Mouse (Mus musculus): Measurements from ENCODE around the gene Spi1. TPM values are rescaled to one million over a fixed set of nuclear protein-coding genes. Genes with fewer than 3 reads are reported as not detected.
"Not testable (repeated sequence)": the region's sequence is repeated elsewhere in the genome, so short reads cannot be mapped to it uniquely, and the experiment has no call there.

The Spi1 gene
- polyA plus RNA-seq (2012; rRNA removed): 3.3 and 4.1 TPM in 2 replicates

DNA sequence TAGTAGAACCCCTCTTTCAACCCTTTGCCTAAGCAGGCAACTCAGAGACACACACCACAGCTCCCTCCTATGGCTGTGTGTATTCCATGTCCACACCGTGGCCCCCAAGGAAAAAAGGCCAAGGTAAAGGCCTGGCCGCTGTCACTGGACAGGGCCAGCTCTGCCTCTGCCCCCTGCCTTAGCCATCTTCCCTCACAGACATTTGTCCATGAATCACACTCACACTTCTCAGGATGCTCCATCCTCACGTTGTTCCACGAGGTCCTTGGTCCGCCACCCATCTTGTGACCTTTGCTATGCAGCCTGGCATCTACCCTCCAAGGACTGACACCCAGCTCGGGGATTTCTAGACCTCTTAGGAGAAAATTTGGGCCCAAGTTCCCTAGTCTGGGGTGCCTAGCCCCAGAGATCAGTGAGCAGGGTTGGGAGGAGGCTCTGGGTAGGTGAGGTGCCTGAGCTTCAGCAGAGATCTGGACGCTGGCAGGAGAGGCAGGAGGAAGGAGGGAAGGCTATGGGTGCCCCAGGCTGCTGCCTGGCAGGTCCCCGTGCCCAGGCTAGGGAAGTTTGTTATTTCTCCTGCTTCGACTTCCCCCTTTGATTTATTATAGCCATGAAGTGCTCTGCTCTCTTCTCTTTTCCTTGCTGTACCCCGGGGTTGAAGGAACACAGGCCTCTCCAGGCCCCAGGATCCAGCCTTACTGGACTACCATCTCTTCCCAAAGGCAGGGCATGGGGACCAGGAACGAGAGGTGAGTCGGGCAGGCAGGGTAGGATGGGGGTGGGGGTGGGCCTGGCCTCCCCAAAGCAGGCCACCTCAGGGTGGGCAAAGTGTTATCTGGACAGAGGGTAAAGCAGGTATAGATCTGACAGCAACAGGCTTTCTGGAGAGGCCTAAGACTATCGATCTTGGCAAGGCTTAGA lies at the start of gene Spi1:
Gene Spi1, plus strand, starts transcription at position 616 of the 921 bp plus-strand sequence.
- TF ChIP-seq CTCF (IDR thresholded peaks at IDR 0.05; ENCODE audit: borderline replicate concordance, insufficient read depth, low read depth, low read length) (no peak), POLR2A (IDR thresholded peaks at IDR 0.05; ENCODE audit: borderline replicate concordance, insufficient read depth, low read length) (no peak)
- DNase-seq: no peak
- no peaks in the 10 kb centered on the region for H3K27me3 ChIP-seq (ENCODE audit: control insufficient read depth, insufficient read depth, low read length)
- WGBS: 83% methylated on average over 13 of the region's 13 CpGs
- H3K27ac ChIP-seq (ENCODE audit: insufficient read depth, low read length): no peak within 1 kb of the TSS
- H3K4me1 ChIP-seq (ENCODE audit: control insufficient read depth, insufficient read depth, low read length): peaks cover 3% of the 10 kb centered on the region; the same call in 1 of the 2 replicates
- no peak within 1 kb of the TSS for H3K4me3 ChIP-seq (replicated peaks; ENCODE audit: insufficient read depth, low read depth, low read length)

GRCm38 (mm10) chr2:91033000-91033399 lies 49.2 kb upstream of the Spi1 start:
- DNase-seq: no peak
- H3K27ac ChIP-seq (ENCODE audit: insufficient read depth, low read length): no peak overlapping the region
- H3K4me3 ChIP-seq (replicated peaks; ENCODE audit: insufficient read depth, low read depth, low read length): no peak overlapping the region
- WGBS: 22% methylated on average over 3 of the region's 3 CpGs
- no peaks in the 10 kb centered on the region for H3K4me1 ChIP-seq (ENCODE audit: control insufficient read depth, insufficient read depth, low read length)
- TF ChIP-seq POLR2A (IDR thresholded peaks at IDR 0.05; ENCODE audit: borderline replicate concordance, insufficient read depth, low read length): no peak
- TF ChIP-seq CTCF (IDR thresholded peaks at IDR 0.05; ENCODE audit: borderline replicate concordance, insufficient read depth, low read depth, low read length): peak; percentile 23; the same call in 1 of the 2 replicates
- H3K27me3 ChIP-seq (ENCODE audit: control insufficient read depth, insufficient read depth, low read length): no peaks in the 10 kb centered on the region

GRCm38 (mm10) chr2:91035385-91035784 lies 46.8 kb upstream of the Spi1 start, which contains the start of gene Rapsn:
Rapsn (plus strand) TSS chr2:91035620.
- Histone ChIP-seq H3K4me3 (replicated peaks; ENCODE audit: insufficient read depth, low read depth, low read length) (no peak within 1 kb of the TSS), H3K4me1 (ENCODE audit: control insufficient read depth, insufficient read depth, low read length) (no peaks in the 10 kb centered on the region), H3K27me3 (ENCODE audit: control insufficient read depth, insufficient read depth, low read length) (no peaks in the 10 kb centered on the region), H3K27ac (ENCODE audit: insufficient read depth, low read length) (no peak within 1 kb of the TSS)
- DNase-seq: no peak
- WGBS: 55% methylated on average over 9 of the region's 9 CpGs
- TF ChIP-seq POLR2A (IDR thresholded peaks at IDR 0.05; ENCODE audit: borderline replicate concordance, insufficient read depth, low read length) (no peak), CTCF (IDR thresholded peaks at IDR 0.05; ENCODE audit: borderline replicate concordance, insufficient read depth, low read depth, low read length) (no peak)

- H3K4me1 ChIP-seq (ENCODE audit: control insufficient read depth, insufficient read depth, low read length): 0 out of 2 replicates have a peak, but pooled peaks cover 3% of the 10 kb centered on the region
- TF ChIP-seq CTCF (IDR thresholded peaks at IDR 0.05; ENCODE audit: borderline replicate concordance, insufficient read depth, low read depth, low read length) (no peak), POLR2A (IDR thresholded peaks at IDR 0.05; ENCODE audit: borderline replicate concordance, insufficient read depth, low read length) (no peak)
These were observed 40.4 kb upstream of the Spi1 start for GRCm38 (mm10) chr2:91041786-91042185.

DNA sequence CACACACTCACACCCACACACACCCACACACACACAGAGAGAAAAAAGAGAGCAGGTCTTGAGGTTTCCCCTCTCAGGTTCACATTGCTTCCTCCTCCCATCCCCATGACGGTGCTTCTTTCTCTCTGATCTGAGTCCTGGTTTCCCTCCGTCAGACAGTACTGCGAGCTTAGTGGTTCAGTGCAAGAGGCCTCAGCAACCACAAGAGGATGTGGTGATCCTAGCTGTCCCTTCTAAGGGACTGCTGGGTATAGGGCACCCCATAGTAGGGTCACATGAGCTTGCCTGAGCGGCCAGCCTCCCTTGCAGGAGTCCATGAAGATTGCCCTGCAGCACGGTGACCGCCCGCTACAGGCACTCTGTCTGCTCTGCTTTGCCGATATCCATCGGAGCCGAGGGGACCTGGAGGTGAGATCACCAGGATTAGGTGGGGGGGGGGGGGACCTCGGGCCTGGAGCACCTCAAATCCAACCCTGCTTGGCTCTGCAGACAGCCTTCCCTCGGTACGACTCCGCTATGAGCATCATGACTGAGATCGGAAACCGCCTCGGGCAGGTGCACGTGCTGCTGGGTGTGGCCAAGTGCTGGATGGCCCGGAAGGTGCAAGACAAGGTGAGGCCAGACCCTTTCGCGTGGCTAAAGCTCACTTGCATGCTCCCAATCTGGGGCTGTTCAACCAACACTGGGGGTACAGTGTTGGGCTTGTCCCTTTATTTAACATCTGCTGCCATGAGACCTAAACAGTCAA lies 39.4 kb upstream of the Spi1 start:
- H3K27me3 ChIP-seq (ENCODE audit: control insufficient read depth, insufficient read depth, low read length): no peaks in the 10 kb centered on the region
- TF ChIP-seq POLR2A (IDR thresholded peaks at IDR 0.05; ENCODE audit: borderline replicate concordance, insufficient read depth, low read length): no peak
- DNase-seq: no peak
- H3K4me1 ChIP-seq (ENCODE audit: control insufficient read depth, insufficient read depth, low read length): 0 out of 2 replicates have a peak, but pooled peaks cover 3% of the 10 kb centered on the region
- WGBS: 77% methylated on average over 21 of the region's 21 CpGs
- H3K27ac ChIP-seq (ENCODE audit: insufficient read depth, low read length): no peak overlapping the region
- no peak overlapping the region for H3K4me3 ChIP-seq (replicated peaks; ENCODE audit: insufficient read depth, low read depth, low read length)

More at GRCm38 (mm10) chr2:91041786-91042185, 40.4 kb upstream of the Spi1 start:
- H3K27me3 ChIP-seq (ENCODE audit: control insufficient read depth, insufficient read depth, low read length): no peaks in the 10 kb centered on the region
- 27% methylated on average over 8 of the region's 8 CpGs for WGBS
- no peak overlapping the region for H3K27ac ChIP-seq (ENCODE audit: insufficient read depth, low read length)
- no peak overlapping the region for H3K4me3 ChIP-seq (replicated peaks; ENCODE audit: insufficient read depth, low read depth, low read length)
- DNase-seq: peak in 1 of 2 experiments; percentile 38

GRCm38 (mm10) chr2:91044727-91045126 lies 37.5 kb upstream of the Spi1 start:
- 87% methylated on average over 13 of the region's 13 CpGs for WGBS

DNA sequence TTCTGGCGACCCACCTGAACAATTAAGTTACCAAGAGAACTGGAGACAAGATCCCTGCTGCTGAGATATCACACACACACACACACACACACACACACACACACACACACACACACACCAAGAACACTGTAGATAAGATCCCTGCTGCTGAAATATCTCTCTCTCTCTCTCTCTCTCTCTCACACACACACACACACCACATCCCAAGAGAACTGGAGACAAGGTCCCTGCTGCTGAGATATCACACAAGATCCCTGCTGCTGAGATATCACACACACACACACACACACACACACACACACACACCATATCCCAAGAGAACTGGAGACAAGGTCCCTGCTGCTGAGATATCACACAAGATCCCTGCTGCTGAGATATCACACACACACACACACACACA lies 36.4 kb upstream of the Spi1 start:
- not testable (repeated sequence) for H3K4me1 ChIP-seq (ENCODE audit: control insufficient read depth, insufficient read depth, low read length); H3K4me3 ChIP-seq (replicated peaks; ENCODE audit: insufficient read depth, low read depth, low read length); H3K27me3 ChIP-seq (ENCODE audit: control insufficient read depth, insufficient read depth, low read length); DNase-seq; H3K27ac ChIP-seq (ENCODE audit: insufficient read depth, low read length)
- 100% methylated on average over 1 of the region's 1 CpGs for WGBS

More at GRCm38 (mm10) chr2:91044727-91045126, 37.5 kb upstream of the Spi1 start:
- no peak overlapping the region for H3K4me3 ChIP-seq (replicated peaks; ENCODE audit: insufficient read depth, low read depth, low read length)
- H3K4me1 ChIP-seq (ENCODE audit: control insufficient read depth, insufficient read depth, low read length): 0 out of 2 replicates have a peak, but pooled peaks cover 3% of the 10 kb centered on the region
- no peaks in the 10 kb centered on the region for H3K27me3 ChIP-seq (ENCODE audit: control insufficient read depth, insufficient read depth, low read length)
- H3K27ac ChIP-seq (ENCODE audit: insufficient read depth, low read length): no peak overlapping the region
- DNase-seq: no peak
- TF ChIP-seq CTCF (IDR thresholded peaks at IDR 0.05; ENCODE audit: borderline replicate concordance, insufficient read depth, low read depth, low read length) (no peak), POLR2A (IDR thresholded peaks at IDR 0.05; ENCODE audit: borderline replicate concordance, insufficient read depth, low read length) (no peak)
